Mouse (Mus musculus) gastrocnemius, adult 8-10 months (tissue): ENCODE results near the gene Ano1. TPM values are rescaled to one million over a fixed set of nuclear protein-coding genes. Genes with fewer than 3 reads are reported as not detected.
A peak's percentile ranks its signal among the peaks of the same experiment; 100 is the strongest.

Experiments
- DNase-seq, 2 experiments: peaks; one replicate each; pipeline ENCODE4 v3.0.0; 2022; ENCODE audit warnings: low spot score in 2 of 2
- total RNA-seq, 4 experiments: library from RNA; stranded (reverse); gene quantifications; 2 replicates each; pipeline ENCODE4 v1.2.4; 2022

The Ano1 gene
- total RNA-seq, 4 experiments from 2014 or later = 1.1 to 2.7 (median 1.9) TPM

DNA sequence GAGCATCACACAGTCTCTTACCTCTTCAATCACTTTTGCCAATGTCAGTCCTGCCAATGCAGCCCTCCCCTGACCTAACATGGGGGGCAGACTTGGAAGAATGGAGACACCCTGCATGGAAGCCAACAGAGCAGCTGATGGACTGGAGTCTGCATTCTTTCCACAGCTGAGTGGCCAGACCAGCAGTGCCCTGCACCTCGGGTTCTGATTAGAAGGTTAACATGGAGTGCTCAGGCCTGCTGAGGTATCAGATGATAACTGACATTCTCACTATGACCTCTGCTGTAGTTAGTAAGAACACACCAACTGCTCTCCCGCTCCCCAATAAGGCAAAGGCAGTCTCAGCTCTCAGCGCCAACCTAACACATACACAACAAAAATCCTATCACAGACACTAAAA is 206.5 kb downstream of the Ano1 start:
- peak; percentile 57 to 77 for DNase-seq

DNA sequence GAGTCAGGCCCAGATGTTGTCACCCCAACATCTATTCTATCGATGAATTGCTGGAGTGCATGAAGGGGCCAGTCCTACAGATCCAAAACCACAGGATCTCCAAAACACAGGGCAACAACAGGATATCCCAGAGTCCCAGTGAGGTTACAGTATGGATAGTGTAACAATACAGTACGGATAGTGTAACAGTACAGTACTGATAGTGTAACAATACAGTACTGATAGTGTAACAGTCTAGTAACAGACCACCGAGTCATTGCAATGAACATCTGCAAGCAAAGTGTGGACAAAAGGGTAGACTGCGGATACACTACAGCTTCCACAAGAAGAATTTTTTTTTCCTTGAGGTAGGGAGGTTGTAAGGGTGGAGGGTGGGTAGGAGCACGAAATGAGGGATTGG is 210.4 kb downstream of the Ano1 start:
- DNase-seq = no peak

DNA sequence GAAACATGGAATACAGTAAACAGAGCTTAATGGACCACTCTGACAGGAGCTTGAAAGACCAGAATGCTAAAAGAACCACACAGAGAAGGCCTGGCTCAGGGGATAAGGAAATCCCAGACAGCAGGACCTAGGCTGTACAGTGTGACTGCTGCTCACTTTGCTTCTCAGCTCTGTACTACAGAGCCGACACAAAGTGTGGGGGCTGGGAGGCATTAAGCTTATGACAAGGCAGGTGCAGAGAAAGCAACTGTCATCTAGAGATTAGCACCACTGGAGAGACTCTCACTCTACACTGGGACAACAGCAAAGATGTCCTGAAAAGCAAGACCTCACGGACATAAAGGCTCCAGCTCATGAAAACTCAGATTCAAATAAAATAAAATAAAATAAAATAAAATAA is 212.6 kb downstream of the Ano1 start:
- no peak for DNase-seq

Other genes with a start within 250 kb of the Ano1 start
- gene Ppfia1, start 198.2 kb downstream of the Ano1 start, total RNA-seq = 10 to 100 TPM; 20.8 to 28.2 (median 25.6) TPM
- 1 to 10 TPM; 2.1 to 2.7 (median 2.4) TPM for gene Fadd, start 169.5 kb downstream of the Ano1 start, total RNA-seq
- gene Fgf3, start 86.1 kb upstream of the Ano1 start, total RNA-seq = not detected
- gene Fgf4, start 95.4 kb upstream of the Ano1 start, total RNA-seq = not detected
- not detected for gene Fgf15, start 144.6 kb upstream of the Ano1 start, total RNA-seq
- gene LTO1, start 163.1 kb upstream of the Ano1 start, total RNA-seq = 1 to 10 TPM; 7.8 to 8.9 (median 8.7) TPM
- gene Ccnd1, start 188.0 kb upstream of the Ano1 start, total RNA-seq = 1 to 10 TPM; 2.3 to 6.9 (median 4.0) TPM